Mouse (Mus musculus): ENCODE measurements at regions not wholly inside any gene's neighbourhood (a gene's known extent, or its start where the extent isn't known, plus 50 kb on each side); places are given as distances from the start of the nearest gene placed in this dataset.
A peak's percentile ranks its signal among the peaks of the same experiment; 100 is the strongest.

DNA sequence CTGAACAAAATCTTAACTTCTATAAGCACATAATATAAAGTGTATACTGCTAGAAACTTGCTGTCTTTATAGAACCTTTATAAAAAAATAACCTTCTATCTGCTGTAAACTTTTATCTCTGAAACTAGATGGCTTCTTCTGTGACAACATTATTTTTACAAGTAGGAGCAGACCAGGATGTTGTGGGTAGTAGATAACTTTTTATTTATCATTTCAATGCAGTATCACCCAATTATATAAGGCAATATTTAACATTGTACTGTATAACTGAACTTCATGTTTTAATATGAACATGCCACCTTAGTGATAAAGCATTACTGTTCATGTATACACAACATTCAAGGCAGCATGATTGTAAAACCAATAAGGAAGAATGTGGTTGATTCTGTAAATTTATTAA is 5024.1 kb upstream of the Gm7489 start:
- no peak for DNase-seq (ENCODE audit: extremely low read depth, low read depth)

DNA sequence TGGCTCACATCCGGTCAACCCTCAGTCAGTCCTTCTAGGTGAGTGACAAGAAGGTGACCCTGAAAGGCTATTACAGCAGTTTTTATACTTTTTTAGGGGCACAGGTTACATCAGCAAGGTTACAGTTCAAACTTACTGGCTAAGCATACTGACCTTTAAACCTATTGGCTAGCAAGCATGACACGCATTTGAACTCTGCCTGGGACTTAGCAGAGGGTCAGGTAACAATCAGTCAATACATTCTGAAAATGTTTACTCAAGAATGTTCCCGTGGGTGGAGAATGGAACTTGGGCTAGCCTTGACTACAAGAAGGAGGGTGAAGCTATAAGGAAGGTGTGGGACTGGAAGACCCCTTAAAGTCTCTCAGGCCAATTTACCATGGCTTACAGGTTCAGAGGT is 4986.2 kb upstream of the Gm7489 start:
- no peak for DNase-seq (ENCODE audit: extremely low read depth, low read depth)

DNA sequence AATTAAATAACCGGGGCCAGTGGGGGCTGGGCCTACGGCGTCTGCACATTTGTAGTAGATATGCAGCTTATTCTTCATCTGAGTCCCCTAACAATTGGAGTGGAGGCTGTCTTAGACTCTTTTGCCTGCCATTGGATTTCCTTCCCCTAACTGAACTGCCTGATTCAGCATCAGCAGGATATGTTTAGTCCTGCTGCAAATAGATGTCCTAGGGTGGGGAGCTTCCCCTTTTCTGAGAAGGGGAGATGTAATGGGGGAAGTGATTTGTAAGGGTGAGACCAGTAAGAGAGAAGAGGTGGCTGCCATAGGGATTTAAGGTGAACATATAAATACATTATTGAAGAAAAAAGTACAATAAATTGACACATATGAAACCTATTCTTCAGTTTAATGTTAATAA is 4980.0 kb upstream of the Gm7489 start:
- peak; percentile 26 for DNase-seq (ENCODE audit: extremely low read depth, low read depth)

DNA sequence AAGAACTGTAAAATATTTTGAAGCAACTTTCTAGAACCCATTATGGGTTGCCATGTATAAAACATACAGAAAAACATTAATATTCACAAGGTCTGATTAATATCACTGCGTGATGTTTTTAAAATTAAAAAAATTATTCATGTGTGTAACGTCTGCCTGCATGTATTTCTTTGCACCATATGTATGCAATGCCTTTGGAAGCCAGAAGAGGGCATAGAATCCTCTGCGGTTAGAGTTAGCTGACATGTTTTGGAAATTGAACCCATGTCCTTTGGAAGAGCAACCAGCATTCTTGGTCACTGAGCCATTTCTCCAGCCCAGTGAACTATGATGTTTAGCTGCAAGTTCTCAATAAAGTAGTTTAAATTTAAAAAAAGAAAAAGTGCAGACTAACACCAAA is 4958.8 kb upstream of the Gm7489 start:
- DNase-seq (ENCODE audit: extremely low read depth, low read depth): peak; percentile 13

DNA sequence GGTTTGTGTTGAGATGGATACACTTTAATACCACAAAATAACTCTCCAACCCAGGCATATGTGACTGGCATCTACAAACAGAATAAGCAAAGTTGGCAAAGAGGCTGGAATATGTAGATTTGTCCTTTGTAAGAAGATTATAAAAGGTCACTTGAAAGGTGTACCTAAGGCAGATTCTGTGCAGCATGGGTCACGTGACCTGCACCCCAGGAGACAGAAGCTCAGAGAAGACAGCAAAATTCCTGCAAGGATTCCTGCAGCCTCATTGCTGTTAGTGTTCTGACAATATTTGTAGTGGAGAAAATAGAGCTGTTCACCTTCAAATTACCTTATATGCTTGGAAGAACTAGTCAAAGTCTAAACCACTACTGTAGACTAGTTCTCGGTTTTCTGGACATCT is 4938.6 kb upstream of the Gm7489 start:
- DNase-seq (ENCODE audit: extremely low read depth, low read depth): no peak

DNA sequence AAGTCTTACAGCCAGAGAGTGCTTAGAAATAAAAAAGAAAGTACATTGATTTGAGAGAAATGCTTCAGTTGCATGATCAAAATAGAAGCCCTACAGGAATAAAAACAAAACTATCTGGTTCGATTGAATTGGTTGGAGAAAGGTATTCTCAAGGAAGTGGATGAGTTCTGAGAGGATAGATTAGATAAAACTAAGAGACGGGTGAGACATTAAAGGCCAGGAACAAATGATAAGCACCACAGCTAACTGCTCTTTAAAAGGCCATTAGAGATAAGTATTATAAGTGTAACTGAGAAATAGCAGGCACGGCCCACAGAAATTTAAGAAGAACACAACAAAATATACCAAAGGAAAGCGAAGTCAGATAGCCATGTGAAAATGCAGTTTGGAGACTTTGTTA is 4908.5 kb upstream of the Gm7489 start:
- DNase-seq (ENCODE audit: extremely low read depth, low read depth): no peak

DNA sequence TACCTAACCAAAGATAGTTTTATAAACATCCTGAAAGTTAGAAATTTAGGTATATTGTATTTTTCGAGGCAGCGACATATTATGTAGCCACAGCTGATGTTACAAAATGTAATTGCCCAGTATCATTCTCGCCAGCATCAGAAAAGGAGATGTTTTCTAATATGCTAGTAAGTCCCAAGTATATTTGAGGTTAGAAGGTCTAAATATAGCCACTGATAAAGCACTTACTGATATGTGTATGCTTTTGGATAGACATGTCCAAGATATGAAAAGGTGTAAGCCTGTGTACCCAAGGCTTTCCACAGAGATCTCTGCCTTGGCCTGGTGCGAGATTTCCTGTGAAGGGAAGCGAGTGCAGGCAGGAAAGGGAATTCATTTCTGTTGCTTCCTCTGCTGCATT is 4908.1 kb upstream of the Gm7489 start:
- DNase-seq (ENCODE audit: extremely low read depth, low read depth): no peak

Data from MEL-GATA-1-ER (cell line).